In genomic region chr5:125727436-125727835, GRCm38 (mm10) we compare ENCODE assay signal across 22 mouse cellular contexts.
DNase-seq lines count a peak whose midpoint lies in the region; ATAC-seq and TF ChIP-seq lines count a peak whose summit lies in the region.
"Had no signal": no experiment of that assay in that cellular context is flagged by ENCODE, and none has a peak within 500 bp of the region (broad histone marks: within the 10 kb centered on the region; RNA-seq: fewer than 3 reads in every experiment).

No protein-coding gene starts in this region.

- intact Hi-C loops in left cerebral cortex, postnatal 36 days (cut with DNase I), result no loop called here

- no peak for ATAC-seq in Patski
- ATAC-seq: activated CD4-positive, CD25-positive, alpha-beta regulatory T cell, adult 4 months; forebrain, embryonic 13.5 days; intestine, embryonic 15.5 days had no signal

- no peak overlapping the region for H3K4me3 ChIP-seq in layer of hippocampus, adult 2 months
- H3K4me3 ChIP-seq in E14TG2a.4 (replicated peaks; ENCODE audit: low read length), result no peak overlapping the region
- H3K4me3 ChIP-seq in testis, adult 2 months (ENCODE audit: control insufficient read depth, low read depth, low read length), result no peak overlapping the region
- H3K4me3 ChIP-seq: embryonic facial prominence, embryonic 13.5 days; forebrain, embryonic 13.5 days; heart, embryonic 10.5 days; hindbrain, embryonic 12.5 days; intestine, embryonic 15.5 days had no signal

- H3K27me3 ChIP-seq in E14TG2a.4 (ENCODE audit: insufficient read depth, low read length) (no peaks in the 10 kb centered on the region), Patski (no peaks in the 10 kb centered on the region)
- no peaks in the 10 kb centered on the region for H3K27me3 ChIP-seq in testis, adult 2 months (ENCODE audit: control insufficient read depth, insufficient read depth, low read length)
- H3K27me3 ChIP-seq: CH12.LX; embryonic facial prominence, embryonic 13.5 days; forebrain, embryonic 13.5 days; hindbrain, embryonic 12.5 days; intestine, embryonic 15.5 days had no signal

- in situ Hi-C loops in Patski (cut with MboI; ENCODE audit: low pct_unique_long_range_greater_than_20kb), result no loop called here

- CTCF ChIA-PET in Patski (lab: Charles Lee), result no interaction called here

- POLR2A ChIA-PET in Patski (lab: Charles Lee), result no interaction called here

- H3K9me3 ChIP-seq in E14TG2a.4 (ENCODE audit: low read length), result peaks cover 5% of the 10 kb centered on the region; the same call in 1 of the 2 replicates
- H3K9me3 ChIP-seq: intestine, embryonic 15.5 days had no signal

- TF ChIP-seq CTCF in layer of hippocampus, adult 2 months (conservative IDR thresholded peaks at IDR 0.05), result peak; percentile 54
- TF ChIP-seq CTCF in E14TG2a.4 (conservative IDR thresholded peaks at IDR 0.05; ENCODE audit: low read length) (peak; percentile 17), Patski (IDR thresholded peaks at IDR 0.05) (peak; percentile 5)
- peak; percentile 75; the same call in 1 of the 2 replicates for TF ChIP-seq CTCF in testis, adult 2 months (IDR thresholded peaks at IDR 0.05; ENCODE audit: control insufficient read depth, insufficient read depth, insufficient replicate concordance, low read depth, low read length)

- no peaks in the 10 kb centered on the region for H3K4me1 ChIP-seq in E14TG2a.4 (replicated peaks; ENCODE audit: low read depth, low read length)
- H3K4me1 ChIP-seq in testis, adult 2 months (ENCODE audit: control insufficient read depth, insufficient read depth, low read length), result no peaks in the 10 kb centered on the region; the same call in 1 of the 2 replicates
- H3K4me1 ChIP-seq: embryonic facial prominence, embryonic 13.5 days; forebrain, embryonic 13.5 days; heart, embryonic 10.5 days; hindbrain, embryonic 12.5 days; intestine, embryonic 15.5 days had no signal

- DNase-seq in layer of hippocampus, adult 2 months (ENCODE audit: low spot score in 2 of 2), result no peak
- no peak for DNase-seq in layer of hippocampus, adult 18-20 months (ENCODE audit: low spot score in 2 of 2)
- DNase-seq in Patski (ENCODE audit: low read depth, low spot score), result no peak
- DNase-seq in right cerebral cortex, postnatal 10 days (ENCODE audit: low spot score in 2 of 2), result no peak
- DNase-seq in left cerebral cortex, postnatal 36 days (ENCODE audit: low spot score in 2 of 2), result no peak
- DNase-seq: adrenal gland, postnatal 25 days; cerebellum, adult 11 months; cerebellum, adult 8-10 months; gastrocnemius, postnatal 10 days; heart, adult 18-20 months; heart, postnatal 10 days; heart, postnatal 4 days had no signal

- no peak overlapping the region for H3K27ac ChIP-seq in layer of hippocampus, adult 2 months
- no peak overlapping the region for H3K27ac ChIP-seq in testis, adult 2 months (ENCODE audit: control insufficient read depth, insufficient read depth, low read depth, low read length)
- H3K27ac ChIP-seq: embryonic facial prominence, embryonic 13.5 days; forebrain, embryonic 13.5 days; heart, embryonic 10.5 days; hindbrain, embryonic 12.5 days; intestine, embryonic 15.5 days had no signal

- H3K36me3 ChIP-seq in E14TG2a.4 (ENCODE audit: insufficient read depth, low read length), result no peaks in the 10 kb centered on the region
- H3K36me3 ChIP-seq in testis, adult 2 months (ENCODE audit: control insufficient read depth, insufficient read depth, low read length), result no peaks in the 10 kb centered on the region
- H3K36me3 ChIP-seq: embryonic facial prominence, embryonic 13.5 days; G1E; heart, embryonic 10.5 days; hindbrain, embryonic 12.5 days; intestine, embryonic 15.5 days had no signal

- TF ChIP-seq POLR2A in testis, adult 2 months (IDR thresholded peaks at IDR 0.05; ENCODE audit: control insufficient read depth, low read depth, low read length), result no peak

Comparison
In these comparisons a context has a peak if more than half of its experiments do, and no peak if none do; other contexts are left out.
1. CTCF ChIP-seq: peak in every context shown above with its lines; median percentile 75 in testis, adult 2 months; 54 in layer of hippocampus, adult 2 months; 17 in E14TG2a.4; 5 in Patski.